Mouse (Mus musculus): ENCODE results near the gene Syde1. TPM values are rescaled to one million over a fixed set of nuclear protein-coding genes. Genes with fewer than 3 reads are reported as not detected.

Syde1 gene
- polyA plus RNA-seq, 1 experiment from 2014 or later: 13.8 TPM

- H3K4me3 ChIP-seq (replicated peaks; ENCODE audit: low read depth, low read length): no peak overlapping the region
- no peaks in the 10 kb centered on the region for H3K9me3 ChIP-seq (replicated peaks; ENCODE audit: low read length)
- DNase-seq (ENCODE audit: low spot score) (peak; percentile 19), ATAC-seq (replicated peaks; ENCODE audit: low FRiP score, low read depth) (no peak)
- H3K9ac ChIP-seq (ENCODE audit: low read depth, low read length): no peak overlapping the region
- no peaks in the 10 kb centered on the region for H3K4me1 ChIP-seq (replicated peaks; ENCODE audit: insufficient read depth, low read length)
- peak; percentile 60 for TF ChIP-seq CTCF (IDR thresholded peaks at IDR 0.05; ENCODE audit: low read depth)
- WGBS: 50% methylated on average over 3 of the region's 3 CpGs
- H3K4me2 ChIP-seq (ENCODE audit: low read length): no peak overlapping the region
- H3K27ac ChIP-seq: no peak overlapping the region
- H3K27me3 ChIP-seq (ENCODE audit: insufficient read depth, low read length): no peaks in the 10 kb centered on the region
- no peaks in the 10 kb centered on the region for H3K36me3 ChIP-seq (ENCODE audit: insufficient read depth, low read length)
Measured at GRCm38 (mm10) chr10:78605080-78605479, 13.3 kb upstream of the Syde1 start.

- H3K27ac ChIP-seq: no peak overlapping the region
- H3K36me3 ChIP-seq (ENCODE audit: insufficient read depth, low read length): no peaks in the 10 kb centered on the region
- DNase-seq (ENCODE audit: low spot score) (no peak), ATAC-seq (replicated peaks; ENCODE audit: low FRiP score, low read depth) (no peak)
- WGBS: 91% methylated on average over 5 of the region's 5 CpGs
- no peak overlapping the region for H3K4me2 ChIP-seq (ENCODE audit: low read length)
- H3K4me3 ChIP-seq (replicated peaks; ENCODE audit: low read depth, low read length): no peak overlapping the region
- no peaks in the 10 kb centered on the region for H3K4me1 ChIP-seq (replicated peaks; ENCODE audit: insufficient read depth, low read length)
- H3K27me3 ChIP-seq (ENCODE audit: insufficient read depth, low read length): no peaks in the 10 kb centered on the region
- no peaks in the 10 kb centered on the region for H3K9me3 ChIP-seq (replicated peaks; ENCODE audit: low read length)
- H3K9ac ChIP-seq (ENCODE audit: low read depth, low read length): no peak overlapping the region
- no peak for TF ChIP-seq CTCF (IDR thresholded peaks at IDR 0.05; ENCODE audit: low read depth)
Measured at GRCm38 (mm10) chr10:78599865-78600264, 8.1 kb upstream of the Syde1 start.

GRCm38 (mm10) chr10:78594566-78594965 lies 2.8 kb upstream of the Syde1 start:
- ATAC-seq (replicated peaks; ENCODE audit: low FRiP score, low read depth) (no peak), DNase-seq (ENCODE audit: low spot score) (no peak)
- no peak for TF ChIP-seq CTCF (IDR thresholded peaks at IDR 0.05; ENCODE audit: low read depth)
- Histone ChIP-seq H3K9me3 (replicated peaks; ENCODE audit: low read length) (no peaks in the 10 kb centered on the region), H3K27ac (no peak overlapping the region), H3K4me3 (replicated peaks; ENCODE audit: low read depth, low read length) (no peak overlapping the region), H3K9ac (ENCODE audit: low read depth, low read length) (no peak overlapping the region), H3K36me3 (ENCODE audit: insufficient read depth, low read length) (no peaks in the 10 kb centered on the region), H3K27me3 (ENCODE audit: insufficient read depth, low read length) (no peaks in the 10 kb centered on the region), H3K4me1 (replicated peaks; ENCODE audit: insufficient read depth, low read length) (0 out of 2 replicates have a peak, but pooled peaks cover 3% of the 10 kb centered on the region), H3K4me2 (ENCODE audit: low read length) (no peak overlapping the region)

- Histone ChIP-seq H3K9me3 (replicated peaks; ENCODE audit: low read length) (no peaks in the 10 kb centered on the region), H3K4me2 (ENCODE audit: low read length) (no peak overlapping the region), H3K4me1 (replicated peaks; ENCODE audit: insufficient read depth, low read length) (0 out of 2 replicates have a peak, but pooled peaks cover 3% of the 10 kb centered on the region), H3K9ac (ENCODE audit: low read depth, low read length) (no peak overlapping the region), H3K4me3 (replicated peaks; ENCODE audit: low read depth, low read length) (no peak overlapping the region), H3K27ac (no peak overlapping the region), H3K36me3 (ENCODE audit: insufficient read depth, low read length) (peaks cover under 1% of the 10 kb centered on the region; the same call in 1 of the 2 replicates), H3K27me3 (ENCODE audit: insufficient read depth, low read length) (no peaks in the 10 kb centered on the region)
- TF ChIP-seq CTCF (IDR thresholded peaks at IDR 0.05; ENCODE audit: low read depth): no peak
- no peak for ATAC-seq (replicated peaks; ENCODE audit: low FRiP score, low read depth)
- DNase-seq (ENCODE audit: low spot score): no peak
- 72% methylated on average over 6 of the region's 6 CpGs for WGBS
Measured at GRCm38 (mm10) chr10:78594157-78594556, 2.4 kb upstream of the Syde1 start.

GRCm38 (mm10) chr10:78593736-78594135 lies 2.0 kb upstream of the Syde1 start:
- no peak overlapping the region for H3K27ac ChIP-seq
- H3K4me1 ChIP-seq (replicated peaks; ENCODE audit: insufficient read depth, low read length): 0 out of 2 replicates have a peak, but pooled peaks cover 3% of the 10 kb centered on the region
- ATAC-seq (replicated peaks; ENCODE audit: low FRiP score, low read depth) (no peak), DNase-seq (ENCODE audit: low spot score) (no peak)
- 80% methylated on average over 5 of the region's 5 CpGs for WGBS
- TF ChIP-seq CTCF (IDR thresholded peaks at IDR 0.05; ENCODE audit: low read depth): no peak
- H3K4me2 ChIP-seq (ENCODE audit: low read length): no peak overlapping the region
- peaks cover 4% of the 10 kb centered on the region; the same call in 1 of the 2 replicates for H3K36me3 ChIP-seq (ENCODE audit: insufficient read depth, low read length)
- no peak overlapping the region for H3K9ac ChIP-seq (ENCODE audit: low read depth, low read length)
- H3K27me3 ChIP-seq (ENCODE audit: insufficient read depth, low read length): no peaks in the 10 kb centered on the region
- no peak overlapping the region for H3K4me3 ChIP-seq (replicated peaks; ENCODE audit: low read depth, low read length)
- H3K9me3 ChIP-seq (replicated peaks; ENCODE audit: low read length): no peaks in the 10 kb centered on the region

GRCm38 (mm10) chr10:78592856-78593379 lies 1.2 kb upstream of the Syde1 start:
- 84% methylated on average over 4 of the region's 4 CpGs for WGBS
- no peak for TF ChIP-seq CTCF (IDR thresholded peaks at IDR 0.05; ENCODE audit: low read depth)
- no peak for DNase-seq (ENCODE audit: low spot score)
- Histone ChIP-seq H3K4me1 (replicated peaks; ENCODE audit: insufficient read depth, low read length) (0 out of 2 replicates have a peak, but pooled peaks cover 3% of the 10 kb centered on the region), H3K27me3 (ENCODE audit: insufficient read depth, low read length) (no peaks in the 10 kb centered on the region), H3K4me2 (ENCODE audit: low read length) (no peak overlapping the region), H3K27ac (no peak overlapping the region), H3K9ac (ENCODE audit: low read depth, low read length) (no peak overlapping the region), H3K9me3 (replicated peaks; ENCODE audit: low read length) (no peaks in the 10 kb centered on the region), H3K4me3 (replicated peaks; ENCODE audit: low read depth, low read length) (no peak overlapping the region), H3K36me3 (ENCODE audit: insufficient read depth, low read length) (peaks cover 5% of the 10 kb centered on the region; the same call in 1 of the 2 replicates)
- no peak for ATAC-seq (replicated peaks; ENCODE audit: low FRiP score, low read depth)

- Histone ChIP-seq H3K4me1 (replicated peaks; ENCODE audit: insufficient read depth, low read length) (0 out of 2 replicates have a peak, but pooled peaks cover 3% of the 10 kb centered on the region), H3K9me3 (replicated peaks; ENCODE audit: low read length) (no peaks in the 10 kb centered on the region), H3K27ac (peak overlapping the region; percentile 81), H3K36me3 (ENCODE audit: insufficient read depth, low read length) (peaks cover 23% of the 10 kb centered on the region), H3K9ac (ENCODE audit: low read depth, low read length) (peak overlapping the region; percentile 87), H3K4me3 (replicated peaks; ENCODE audit: low read depth, low read length) (peak overlapping the region; percentile 85), H3K27me3 (ENCODE audit: insufficient read depth, low read length) (no peaks in the 10 kb centered on the region), H3K4me2 (ENCODE audit: low read length) (peak overlapping the region; percentile 91)
- WGBS: 21% methylated on average over 9 of the region's 9 CpGs
- ATAC-seq (replicated peaks; ENCODE audit: low FRiP score, low read depth) (0 out of 2 replicates have a peak, but pooled peaks have one; percentile 12), DNase-seq (ENCODE audit: low spot score) (peak; percentile 29)
- no peak for TF ChIP-seq CTCF (IDR thresholded peaks at IDR 0.05; ENCODE audit: low read depth)
Measured at GRCm38 (mm10) chr10:78590744-78591143, 1.0 kb downstream of the Syde1 start.
